Mouse (Mus musculus): ENCODE measurements around the gene Tctn1. TPM values are rescaled to one million over a fixed set of nuclear protein-coding genes. Genes with fewer than 3 reads are reported as not detected.

Tctn1 gene
- polyA plus RNA-seq, 1 experiment from 2014 or later, result 1.9 TPM

GRCm38 (mm10) chr5:122265942-122266341 lies 1.7 kb upstream of the Tctn1 start:
- 0 out of 2 replicates have a peak, but pooled peaks cover 3% of the 10 kb centered on the region for H3K4me1 ChIP-seq (replicated peaks; ENCODE audit: control insufficient read depth, insufficient read depth, low read length)
- 90% methylated on average over 2 of the region's 2 CpGs for WGBS
- H3K4me3 ChIP-seq (ENCODE audit: low read depth, low read length), result no peak overlapping the region
- ATAC-seq, result no peak
- TF ChIP-seq CTCF (IDR thresholded peaks at IDR 0.05; ENCODE audit: low read depth), result peak; percentile 38
- no peak overlapping the region for H3K27ac ChIP-seq (ENCODE audit: low read depth, low read length)
- H3K27me3 ChIP-seq (replicated peaks; ENCODE audit: control insufficient read depth, insufficient read depth, low read length), result no peaks in the 10 kb centered on the region
- no peak overlapping the region for H3K9ac ChIP-seq (ENCODE audit: low read depth, low read length)
- H3K36me3 ChIP-seq (ENCODE audit: control insufficient read depth, insufficient read depth), result 0 out of 2 replicates have a peak, but pooled peaks cover 3% of the 10 kb centered on the region
- no peak overlapping the region for H3K4me2 ChIP-seq (replicated peaks; ENCODE audit: low read depth)
- no peaks in the 10 kb centered on the region for H3K9me3 ChIP-seq (ENCODE audit: control insufficient read depth)

DNA sequence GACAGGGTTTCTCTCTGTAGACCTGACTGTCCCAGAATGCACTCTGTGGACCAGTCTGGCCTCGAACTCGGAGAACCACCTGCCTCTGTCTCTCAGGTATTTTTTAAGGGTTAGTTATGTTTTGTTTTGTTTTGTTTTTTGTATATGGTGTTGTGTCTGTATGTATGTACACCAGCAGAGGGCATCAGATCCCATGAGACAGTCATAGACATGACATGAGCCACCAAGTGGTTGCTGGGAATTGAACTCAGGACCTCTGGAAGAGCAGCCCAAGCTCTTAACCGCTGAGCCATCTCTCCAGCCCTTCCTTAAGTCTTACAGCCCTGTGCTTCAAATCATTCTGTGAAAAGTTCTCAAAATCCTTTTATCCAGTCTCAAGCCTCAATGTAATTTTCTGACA lies 927 bp upstream of the Tctn1 start:
- H3K27ac ChIP-seq (ENCODE audit: low read depth, low read length), result no peak overlapping the region

GRCm38 (mm10) chr5:122262104-122262503 lies 2.2 kb downstream of the Tctn1 start:
- WGBS, result 70% methylated on average over 7 of the region's 7 CpGs
- TF ChIP-seq CTCF (IDR thresholded peaks at IDR 0.05; ENCODE audit: low read depth), result peak; percentile 42
- no peaks in the 10 kb centered on the region for H3K9me3 ChIP-seq (ENCODE audit: control insufficient read depth)
- peaks cover 17% of the 10 kb centered on the region for H3K36me3 ChIP-seq (ENCODE audit: control insufficient read depth, insufficient read depth)
- H3K4me2 ChIP-seq (replicated peaks; ENCODE audit: low read depth), result no peak overlapping the region
- no peak overlapping the region for H3K4me3 ChIP-seq (ENCODE audit: low read depth, low read length)
- H3K9ac ChIP-seq (ENCODE audit: low read depth, low read length), result no peak overlapping the region
- H3K27me3 ChIP-seq (replicated peaks; ENCODE audit: control insufficient read depth, insufficient read depth, low read length), result no peaks in the 10 kb centered on the region
- H3K4me1 ChIP-seq (replicated peaks; ENCODE audit: control insufficient read depth, insufficient read depth, low read length), result 0 out of 2 replicates have a peak, but pooled peaks cover 3% of the 10 kb centered on the region
- no peak overlapping the region for H3K27ac ChIP-seq (ENCODE audit: low read depth, low read length)
- no peak for ATAC-seq

More for the DNA sequence above, 927 bp upstream of the Tctn1 start:
- H3K9me3 ChIP-seq (ENCODE audit: control insufficient read depth), result no peaks in the 10 kb centered on the region
- H3K4me1 ChIP-seq (replicated peaks; ENCODE audit: control insufficient read depth, insufficient read depth, low read length), result 0 out of 2 replicates have a peak, but pooled peaks cover 3% of the 10 kb centered on the region
- H3K9ac ChIP-seq (ENCODE audit: low read depth, low read length), result no peak overlapping the region
- WGBS, result 66% methylated on average over 3 of the region's 3 CpGs
- no peaks in the 10 kb centered on the region for H3K27me3 ChIP-seq (replicated peaks; ENCODE audit: control insufficient read depth, insufficient read depth, low read length)
- peak; percentile 65 for TF ChIP-seq CTCF (IDR thresholded peaks at IDR 0.05; ENCODE audit: low read depth)
- H3K4me3 ChIP-seq (ENCODE audit: low read depth, low read length), result no peak overlapping the region
- H3K36me3 ChIP-seq (ENCODE audit: control insufficient read depth, insufficient read depth), result peaks cover 3% of the 10 kb centered on the region; the same call in 1 of the 2 replicates
- ATAC-seq, result no peak
- 0 out of 2 replicates have a peak overlapping the region, but pooled peaks have one; percentile 76 for H3K4me2 ChIP-seq (replicated peaks; ENCODE audit: low read depth)

GRCm38 (mm10) chr5:122258027-122258741 lies 6.1 kb downstream of the Tctn1 start:
- H3K9me3 ChIP-seq (ENCODE audit: control insufficient read depth), result no peaks in the 10 kb centered on the region
- H3K4me1 ChIP-seq (replicated peaks; ENCODE audit: control insufficient read depth, insufficient read depth, low read length), result no peaks in the 10 kb centered on the region
- no peaks in the 10 kb centered on the region for H3K27me3 ChIP-seq (replicated peaks; ENCODE audit: control insufficient read depth, insufficient read depth, low read length)
- ATAC-seq, result no peak
- no peak overlapping the region for H3K27ac ChIP-seq (ENCODE audit: low read depth, low read length)
- 78% methylated on average over 6 of the region's 6 CpGs for WGBS
- H3K36me3 ChIP-seq (ENCODE audit: control insufficient read depth, insufficient read depth), result peaks cover 48% of the 10 kb centered on the region
- H3K4me2 ChIP-seq (replicated peaks; ENCODE audit: low read depth), result no peak overlapping the region
- no peak for TF ChIP-seq CTCF (IDR thresholded peaks at IDR 0.05; ENCODE audit: low read depth)
- no peak overlapping the region for H3K4me3 ChIP-seq (ENCODE audit: low read depth, low read length)
- H3K9ac ChIP-seq (ENCODE audit: low read depth, low read length), result no peak overlapping the region

- no peaks in the 10 kb centered on the region for H3K27me3 ChIP-seq (replicated peaks; ENCODE audit: control insufficient read depth, insufficient read depth, low read length)
- H3K4me1 ChIP-seq (replicated peaks; ENCODE audit: control insufficient read depth, insufficient read depth, low read length), result no peaks in the 10 kb centered on the region
- no peak overlapping the region for H3K27ac ChIP-seq (ENCODE audit: low read depth, low read length)
- ATAC-seq, result no peak
- H3K9ac ChIP-seq (ENCODE audit: low read depth, low read length), result no peak overlapping the region
- WGBS, result 90% methylated on average over 17 of the region's 17 CpGs
- no peak overlapping the region for H3K4me3 ChIP-seq (ENCODE audit: low read depth, low read length)
- H3K9me3 ChIP-seq (ENCODE audit: control insufficient read depth), result no peaks in the 10 kb centered on the region
- peaks cover 51% of the 10 kb centered on the region for H3K36me3 ChIP-seq (ENCODE audit: control insufficient read depth, insufficient read depth)
- TF ChIP-seq CTCF (IDR thresholded peaks at IDR 0.05; ENCODE audit: low read depth), result no peak
- no peak overlapping the region for H3K4me2 ChIP-seq (replicated peaks; ENCODE audit: low read depth)
These were observed 12.2 kb downstream of the Tctn1 start for GRCm38 (mm10) chr5:122251895-122252606.

- Histone ChIP-seq H3K27ac (ENCODE audit: low read depth, low read length) (no peak overlapping the region), H3K9me3 (ENCODE audit: control insufficient read depth) (no peaks in the 10 kb centered on the region), H3K4me3 (ENCODE audit: low read depth, low read length) (no peak overlapping the region), H3K4me1 (replicated peaks; ENCODE audit: control insufficient read depth, insufficient read depth, low read length) (no peaks in the 10 kb centered on the region), H3K36me3 (ENCODE audit: control insufficient read depth, insufficient read depth) (peaks cover 26% of the 10 kb centered on the region; the same call in 1 of the 2 replicates), H3K9ac (ENCODE audit: low read depth, low read length) (no peak overlapping the region), H3K27me3 (replicated peaks; ENCODE audit: control insufficient read depth, insufficient read depth, low read length) (no peaks in the 10 kb centered on the region), H3K4me2 (replicated peaks; ENCODE audit: low read depth) (no peak overlapping the region)
- WGBS, result 87% methylated on average over 4 of the region's 4 CpGs
- ATAC-seq, result no peak
- no peak for TF ChIP-seq CTCF (IDR thresholded peaks at IDR 0.05; ENCODE audit: low read depth)
These were observed 15.0 kb downstream of the Tctn1 start for GRCm38 (mm10) chr5:122249281-122249680.
